Mouse (Mus musculus) B cell, adult (primary cell): ENCODE measurements around the gene Vmn1r62. TPM values are rescaled to one million over a fixed set of nuclear protein-coding genes. Genes with fewer than 3 reads are reported as not detected.

Experiments used
- total RNA-seq: library from RNA; stranded (reverse); gene quantifications from 4 replicates; pipeline ENCODE4 v1.2.4, GENCODE M21; 2023; ENCODE audit not compliant: inconsistent age

The Vmn1r62 gene
- total RNA-seq, result not detected in 4 replicates

GRCm38 (mm10) chr7:5673331-5673730 is at the start of gene Vmn1r62:
Gene Vmn1r62 (plus strand): TSS chr7:5673631.

Other genes with a start within 250 kb of the Vmn1r62 start
- not detected in 4 replicates for gene Vmn1r59, start 216.9 kb upstream of the Vmn1r62 start, total RNA-seq
- gene Vmn2r28, start 179.7 kb upstream of the Vmn1r62 start, total RNA-seq, result not detected in 4 replicates
- not detected in 4 replicates for gene Vmn1r60, start 126.3 kb upstream of the Vmn1r62 start, total RNA-seq
- gene Vmn1r61, start 60.3 kb upstream of the Vmn1r62 start, total RNA-seq, result not detected in 4 replicates
- not detected in 4 replicates for gene Vmn1r63, start 131.8 kb downstream of the Vmn1r62 start, total RNA-seq
- not detected in 4 replicates for gene Vmn1r64, start 210.9 kb downstream of the Vmn1r62 start, total RNA-seq